Mouse (Mus musculus) right cerebral cortex, adult 2 months (tissue): ENCODE results near the gene Slc22a2.
"Not testable (repeated sequence)": the region's sequence is repeated elsewhere in the genome, so short reads cannot be mapped to it uniquely, and the experiment has no call there.

Experiments
- DNase-seq, 2 experiments: peaks; one replicate each; pipeline ENCODE4 v3.0.0; 2021 to 2022; ENCODE audit warnings: low spot score in 2 of 2

Gene Slc22a2

GRCm38 (mm10) chr17:12630976-12631730, 47.2 kb downstream of the Slc22a2 start:
- DNase-seq = no peak

DNA sequence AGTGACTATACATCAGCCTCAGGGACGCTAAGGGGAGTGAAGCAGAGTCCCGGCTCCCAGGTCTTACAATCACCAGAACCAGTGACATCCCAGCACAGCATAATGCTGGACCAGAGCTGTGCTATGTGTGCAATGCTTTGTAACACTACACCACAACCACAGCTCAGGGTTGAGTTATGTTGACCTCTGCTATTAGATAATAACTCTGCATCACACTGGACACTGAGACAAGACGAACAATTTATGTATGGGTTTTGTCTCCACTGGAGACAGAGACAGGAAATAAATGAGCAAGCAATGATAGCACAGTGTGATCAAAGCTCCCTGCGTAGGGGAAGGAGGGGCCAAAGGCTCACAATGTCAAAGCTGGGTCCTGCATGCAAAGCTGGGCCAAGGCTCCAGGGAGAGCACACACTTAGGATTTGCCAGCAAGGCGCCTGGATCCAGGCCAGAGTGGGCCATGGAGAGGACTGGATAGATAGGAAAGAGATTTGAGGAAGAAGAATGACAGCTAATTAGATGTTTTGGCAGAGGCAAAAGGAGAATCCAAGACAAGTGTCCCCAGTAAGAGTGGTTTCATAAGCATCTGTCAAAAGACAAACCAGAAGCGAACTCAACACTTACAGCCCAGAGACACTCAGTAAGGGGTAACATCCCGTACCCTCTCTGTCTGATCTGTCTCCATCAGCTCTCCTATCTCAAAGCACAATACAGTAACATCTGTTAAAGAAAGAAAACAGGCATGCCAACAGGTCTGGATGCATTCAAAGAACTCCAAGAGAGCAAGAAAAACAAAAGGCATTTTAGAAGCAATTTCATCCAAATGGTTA, 48.1 kb downstream of the Slc22a2 start:
- DNase-seq = no peak

GRCm38 (mm10) chr17:12634814-12635213, 50.9 kb downstream of the Slc22a2 start:
- no peak for DNase-seq

DNA sequence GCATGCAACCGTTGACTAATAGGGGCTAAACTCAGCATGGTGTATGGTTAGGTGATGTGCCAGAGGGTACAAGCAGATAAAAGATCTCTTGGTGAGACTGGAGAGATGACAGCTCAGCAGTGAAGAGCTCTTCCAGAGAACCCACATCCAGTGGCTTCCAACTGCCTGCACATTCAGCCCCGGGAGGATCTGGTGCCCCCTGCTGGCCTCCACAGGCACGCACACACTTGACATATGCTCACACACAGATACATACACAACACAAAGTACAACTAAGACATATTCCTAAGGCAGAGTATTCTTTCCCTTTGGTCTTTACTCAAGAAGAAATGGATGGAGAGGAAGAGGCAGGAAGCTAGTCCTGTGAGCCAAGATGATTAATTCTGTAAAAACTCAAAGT, 55.7 kb downstream of the Slc22a2 start:
- no peak for DNase-seq

DNA sequence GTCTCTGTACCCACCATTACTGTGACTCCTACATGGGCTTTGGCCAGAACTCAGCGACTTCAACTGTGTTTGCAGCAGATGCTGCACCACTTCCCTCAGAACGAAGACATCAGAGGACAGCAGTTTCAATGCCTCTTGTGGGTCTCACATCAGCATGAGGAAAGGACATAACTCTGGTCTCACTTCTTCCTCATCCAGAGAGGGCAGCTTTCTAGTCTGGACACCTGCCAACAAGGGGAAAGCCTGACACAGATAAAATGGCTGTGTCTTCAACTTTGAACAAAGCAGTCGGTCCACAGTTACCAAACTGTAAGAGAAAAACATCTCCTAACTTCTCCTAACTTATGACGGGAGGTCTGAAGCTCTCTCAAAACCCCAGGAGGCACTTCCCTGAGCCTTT, 57.2 kb downstream of the Slc22a2 start:
- no peak for DNase-seq

GRCm38 (mm10) chr17:12645461-12645860, 61.5 kb downstream of the Slc22a2 start:
- no peak for DNase-seq

GRCm38 (mm10) chr17:12652604-12653003, 68.7 kb downstream of the Slc22a2 start:
- no peak for DNase-seq

DNA sequence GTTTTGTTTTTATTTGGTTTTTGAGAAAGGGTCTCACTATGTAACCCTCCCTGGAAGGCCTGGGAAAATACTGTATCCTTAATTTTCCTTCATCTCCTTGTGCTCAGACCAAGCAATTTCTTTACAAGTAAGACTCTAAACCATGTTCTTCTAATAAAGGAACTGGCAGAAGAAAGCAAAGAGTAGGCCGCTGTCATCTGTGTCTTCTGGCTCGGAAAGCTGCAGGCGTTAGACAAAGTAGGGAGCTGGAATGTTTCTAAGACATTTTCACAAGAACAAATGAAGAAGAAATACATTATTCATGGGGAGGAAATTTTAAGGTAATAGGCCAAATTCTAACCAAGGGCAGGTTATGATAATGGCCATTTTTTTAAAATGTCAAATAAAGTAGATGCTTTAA, 70.1 kb downstream of the Slc22a2 start:
- DNase-seq = peak; percentile 29 to 36

DNA sequence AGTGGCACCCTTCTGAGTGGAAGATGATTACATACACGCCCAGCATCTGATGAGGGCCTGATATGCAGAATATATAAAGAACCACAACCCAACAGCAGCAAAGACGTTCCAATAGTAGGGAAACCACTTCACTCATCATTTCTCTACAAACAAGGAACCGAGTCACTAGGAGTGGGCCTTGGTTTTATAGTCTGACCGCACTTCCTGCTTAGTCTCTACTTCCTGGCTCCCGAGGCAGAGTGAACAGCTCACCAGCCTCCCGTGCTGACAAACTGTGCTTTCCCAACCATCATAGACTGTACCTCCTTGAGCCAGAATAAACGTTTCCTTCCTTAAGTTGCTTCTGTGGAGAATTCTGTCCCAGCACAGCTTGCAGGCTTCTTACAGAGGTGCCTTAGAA, 71.9 kb downstream of the Slc22a2 start:
- no peak for DNase-seq

- no peak for DNase-seq
Measured at GRCm38 (mm10) chr17:12658784-12659183, 74.9 kb downstream of the Slc22a2 start.

DNA sequence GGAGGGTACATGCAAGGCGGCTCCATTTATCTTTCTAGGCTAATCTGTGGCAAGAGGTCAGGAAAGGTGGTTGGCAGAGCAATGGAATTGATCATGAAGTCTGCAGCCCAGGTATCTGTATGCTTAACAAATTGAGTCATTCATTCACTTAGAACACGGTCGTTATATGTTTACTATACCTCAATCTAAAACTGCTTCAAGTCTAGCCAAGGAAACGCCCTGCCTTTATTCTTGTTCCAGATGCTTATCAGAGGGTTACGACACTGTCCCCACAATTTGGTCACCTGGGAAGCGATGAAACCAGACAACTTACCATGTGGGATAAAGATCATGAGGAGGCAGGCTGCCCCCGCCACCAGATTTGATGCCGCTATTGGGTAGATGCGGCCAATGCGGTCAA, 75.3 kb downstream of the Slc22a2 start:
- no peak for DNase-seq

GRCm38 (mm10) chr17:12660572-12661260, 76.8 kb downstream of the Slc22a2 start:
- DNase-seq = peak in 1 of 2 experiments; percentile 30

DNA sequence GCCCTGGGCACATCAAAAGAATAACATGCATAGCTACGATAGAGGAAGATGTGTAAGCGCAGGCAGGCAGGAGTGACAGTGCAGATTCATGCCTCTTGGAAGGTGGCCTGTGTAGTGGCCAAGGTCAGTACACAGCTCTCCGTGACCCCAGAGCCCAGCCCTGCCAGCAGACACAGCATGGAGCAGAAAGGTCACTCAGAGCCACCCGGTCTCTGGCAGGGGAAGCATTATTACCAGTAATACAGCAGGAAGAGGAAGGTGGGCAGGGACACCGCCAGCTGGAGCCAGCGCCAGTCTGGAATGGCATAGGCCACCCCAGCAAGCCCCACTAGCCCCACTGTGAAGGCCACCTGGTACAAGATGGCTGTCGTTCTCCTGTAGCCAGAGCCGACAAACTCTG, 80.2 kb downstream of the Slc22a2 start:
- DNase-seq = no peak

- no peak for DNase-seq
Measured at GRCm38 (mm10) chr17:12668478-12669362, 84.8 kb downstream of the Slc22a2 start.

DNA sequence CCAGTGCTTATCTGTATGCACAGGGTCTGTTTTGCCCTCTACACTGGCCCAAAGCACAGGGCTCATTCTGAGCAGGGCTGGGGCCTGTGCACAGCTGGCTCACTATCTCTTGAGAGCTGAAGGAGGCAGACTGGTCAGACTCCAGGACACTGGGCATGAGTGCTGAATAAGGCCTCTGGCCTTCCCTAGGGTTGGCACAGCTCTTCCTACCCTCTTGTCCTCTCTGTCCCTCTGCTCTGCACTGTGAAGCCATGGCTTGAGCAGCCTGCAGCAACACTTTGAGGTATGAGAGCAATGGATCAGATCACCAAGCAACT, 85.4 kb downstream of the Slc22a2 start:
- DNase-seq = no peak

DNA sequence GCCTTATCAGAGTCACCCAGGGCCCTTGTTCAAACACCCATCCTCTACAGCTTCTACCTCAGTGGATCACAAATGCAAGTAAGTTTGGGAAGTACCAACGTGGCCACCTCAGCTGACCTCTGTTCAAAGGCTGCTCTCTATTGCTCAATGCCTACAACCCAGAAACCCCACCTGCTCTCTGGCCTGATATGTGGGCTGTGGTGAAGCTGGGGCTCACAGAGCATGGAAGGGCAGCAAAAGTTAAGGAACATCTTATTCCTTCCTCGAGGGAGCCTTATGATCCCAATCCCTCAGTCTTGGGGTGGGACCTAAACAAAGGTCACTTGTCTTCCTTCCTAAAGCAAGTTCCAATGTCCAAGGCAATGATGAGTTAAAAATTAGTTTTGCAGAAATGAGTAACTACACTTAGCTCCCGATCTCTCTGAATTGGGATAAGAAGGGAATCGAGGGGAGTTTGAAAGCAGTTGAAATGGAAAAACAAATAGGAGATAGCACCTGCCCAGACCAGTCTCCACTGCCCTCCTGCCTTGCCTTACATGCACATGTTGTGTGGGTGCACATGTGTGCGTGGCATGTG, 87.2 kb downstream of the Slc22a2 start:
- no peak for DNase-seq

DNA sequence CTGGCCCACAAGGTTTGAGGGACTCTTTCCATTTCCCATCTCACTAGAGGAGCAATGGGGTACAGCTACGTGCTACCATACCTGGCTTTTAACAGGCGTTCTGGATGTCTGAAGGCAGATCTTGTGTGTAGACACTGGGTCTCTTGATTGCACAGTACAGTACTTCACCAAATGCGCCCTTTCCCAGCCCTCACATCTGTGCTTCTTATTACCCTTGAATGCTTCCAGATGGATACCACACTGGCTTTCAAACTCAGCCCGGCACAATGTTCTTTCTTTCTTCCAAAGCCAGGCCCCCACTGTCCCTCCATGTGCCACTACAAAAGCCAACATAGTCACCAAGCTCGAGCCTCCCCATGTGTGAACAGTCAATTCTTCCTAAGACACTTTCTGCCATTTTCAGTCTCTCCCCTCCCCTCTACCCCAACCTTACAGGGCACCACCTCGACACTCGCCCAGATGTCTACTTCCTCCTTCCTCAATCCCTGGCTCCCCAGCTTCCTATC, 88.4 kb downstream of the Slc22a2 start:
- no peak for DNase-seq

- no peak for DNase-seq
Measured at GRCm38 (mm10) chr17:12673871-12674270, 89.9 kb downstream of the Slc22a2 start.

- not testable (repeated sequence) for DNase-seq
Measured at GRCm38 (mm10) chr17:12674980-12675379, 91.0 kb downstream of the Slc22a2 start.

DNA sequence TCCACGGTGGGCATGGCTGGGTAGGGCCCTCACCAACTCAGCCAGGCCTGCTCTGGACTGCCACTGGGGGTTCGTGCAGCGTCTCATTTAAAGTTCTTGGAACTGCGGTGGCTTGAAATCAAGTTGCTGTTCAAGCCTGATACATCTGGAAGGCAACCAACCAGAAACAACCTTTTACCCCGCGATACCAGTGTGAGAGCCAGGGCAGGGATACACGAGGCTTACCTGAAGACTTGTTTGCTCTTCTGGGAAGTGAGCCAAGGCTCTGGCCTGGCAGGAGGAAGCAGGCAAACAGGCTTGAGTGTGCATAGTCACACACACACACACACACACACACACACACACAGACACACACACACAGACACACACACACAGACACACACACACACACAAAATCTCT, 91.7 kb downstream of the Slc22a2 start, which contains the start of gene Slc22a1:
TSS of gene Slc22a1 (minus strand) at position 184 of the 400 bp plus-strand sequence.
- DNase-seq = no peak

DNA sequence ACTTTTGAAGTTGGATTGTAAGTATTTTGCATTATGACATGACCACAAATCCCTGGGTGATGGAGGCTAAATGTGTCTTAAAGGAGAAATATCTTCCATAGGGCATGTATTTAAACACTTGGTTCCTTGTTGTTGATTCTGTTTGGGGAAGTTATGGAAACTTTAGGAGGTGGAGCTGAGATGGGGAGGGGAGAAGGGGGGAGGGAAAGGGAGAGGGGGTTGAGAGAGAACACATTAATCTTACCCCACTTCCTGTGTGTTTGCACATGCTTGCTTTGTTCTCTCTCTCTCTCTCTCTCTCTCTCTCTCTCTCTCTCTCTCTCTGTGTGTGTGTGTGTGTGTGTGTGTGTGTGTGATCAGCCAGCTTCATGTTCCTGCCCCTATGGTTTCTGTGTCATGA, 93.2 kb downstream of the Slc22a2 start:
- no peak for DNase-seq
